Mouse (Mus musculus) embryonic facial prominence, embryonic 12.5 days (tissue): ENCODE data around the gene 4930412O13Rik. TPM values are rescaled to one million over a fixed set of nuclear protein-coding genes. Genes with fewer than 3 reads are reported as not detected.
A peak's percentile ranks its signal among the peaks of the same experiment; 100 is the strongest.

Experiments
- ATAC-seq: fragments of 200-750 bp; cut with Nextera tagmentation; 2 replicates; pipeline ENCODE4 v1.8.0; 2017; ENCODE audit not compliant: insufficient number of reproducible peaks, insufficient read depth, low FRiP score, low TSS enrichment
- H3K27ac ChIP-seq: fragments of 300-500 bp; sonication (generic); 2 replicates; pipeline ENCODE4 v1.5.1; 2016; ENCODE audit warnings: mild to moderate bottlenecking
- H3K27me3 ChIP-seq: fragments of 300-500 bp; sonication (generic); 2 replicates; pipeline ENCODE4 v1.6.1; 2016; ENCODE audit warnings: mild to moderate bottlenecking, moderate library complexity
- H3K36me3 ChIP-seq: fragments of 300-500 bp; sonication (generic); 2 replicates; pipeline ENCODE4 v1.6.1; 2016; ENCODE audit warnings: mild to moderate bottlenecking
- H3K4me1 ChIP-seq: fragments of 300-500 bp; sonication (generic); 2 replicates; pipeline ENCODE4 v1.6.1; 2016
- H3K4me2 ChIP-seq: fragments of 300-500 bp; sonication (generic); replicated peaks from 2 replicates; pipeline ENCODE4 v1.6.1; 2016; ENCODE audit warnings: mild to moderate bottlenecking, moderate library complexity
- H3K4me3 ChIP-seq: fragments of 300-500 bp; sonication (generic); 2 replicates; pipeline ENCODE4 v1.5.1; 2016; ENCODE audit warnings: mild to moderate bottlenecking
- H3K9ac ChIP-seq: fragments of 300-500 bp; sonication (generic); 2 replicates; pipeline ENCODE4 v1.6.1; 2016; ENCODE audit warnings: mild to moderate bottlenecking, moderate library complexity
- H3K9me3 ChIP-seq: fragments of 300-500 bp; sonication (generic); 2 replicates; pipeline ENCODE4 v1.6.1; 2016; ENCODE audit warnings: mild to moderate bottlenecking, moderate library complexity
- WGBS: fragments of 180-500 bp; shearing (Covaris S2); methylation state at CpG from one replicate; pipeline ENCODE4 v1.1.7; 2016; 5-methylcytosine and 5-hydroxymethylcytosine counted together
- polyA plus RNA-seq: library from polyadenylated mRNA; unstranded; fragments of >200 nt; fragmentation: Nextera tagmentation; extraction: Ambion mirVana; gene quantifications from 2 replicates; pipeline ENCODE4 v1.2.1, GENCODE M21; 2016

The 4930412O13Rik gene
- polyA plus RNA-seq, 1 experiment from 2014 or later, result 1.8 TPM

DNA sequence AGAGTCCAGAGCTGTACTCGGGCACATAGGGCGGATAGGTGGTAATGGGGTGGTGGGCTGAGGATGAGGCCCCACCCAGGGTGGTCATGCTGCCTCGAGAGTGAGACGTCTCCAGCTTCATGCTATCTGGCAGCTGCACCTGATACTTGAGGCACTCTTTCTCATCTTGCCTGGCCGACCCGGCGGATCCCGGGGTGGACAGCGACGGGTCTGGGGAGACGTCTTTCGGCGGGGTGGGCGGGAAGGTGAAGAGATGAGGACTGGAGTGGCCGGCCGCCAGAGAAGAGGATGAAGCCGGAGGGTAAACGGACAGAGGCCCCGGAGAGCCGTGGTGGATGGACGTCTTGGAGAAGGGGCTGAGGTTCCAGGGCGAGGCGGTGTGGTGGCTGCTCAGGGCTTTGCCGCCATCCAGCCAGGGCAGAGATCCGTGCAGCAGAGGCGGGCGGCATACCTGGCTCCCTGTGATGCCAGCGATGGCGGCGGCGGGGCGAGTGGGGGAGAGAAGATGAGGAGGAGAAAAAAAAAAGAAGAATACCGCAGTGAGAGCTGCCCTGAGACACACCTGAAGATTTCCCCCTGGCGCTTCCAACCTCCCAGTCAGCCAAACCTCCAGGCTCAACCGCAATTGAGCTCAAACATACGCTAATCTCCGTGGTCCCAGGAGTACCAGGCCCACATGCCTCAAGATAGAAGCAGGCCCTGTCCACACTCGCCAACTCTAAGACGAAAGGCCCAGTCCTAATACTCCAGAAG is 6.4 kb upstream of the 4930412O13Rik start:
- Histone ChIP-seq H3K9ac (peak overlapping the region; percentile 38), H3K4me1 (peaks cover 27% of the 10 kb centered on the region; the same call in 1 of the 2 replicates), H3K9me3 (no peaks in the 10 kb centered on the region), H3K27me3 (peaks cover 41% of the 10 kb centered on the region), H3K27ac (no peak overlapping the region; the same call in 1 of the 2 replicates), H3K4me2 (peak overlapping the region; percentile 85), H3K4me3 (peak overlapping the region; percentile 49), H3K36me3 (no peaks in the 10 kb centered on the region)
- ATAC-seq, result no peak
- 5% methylated on average over 37 of the region's 39 CpGs for WGBS

DNA sequence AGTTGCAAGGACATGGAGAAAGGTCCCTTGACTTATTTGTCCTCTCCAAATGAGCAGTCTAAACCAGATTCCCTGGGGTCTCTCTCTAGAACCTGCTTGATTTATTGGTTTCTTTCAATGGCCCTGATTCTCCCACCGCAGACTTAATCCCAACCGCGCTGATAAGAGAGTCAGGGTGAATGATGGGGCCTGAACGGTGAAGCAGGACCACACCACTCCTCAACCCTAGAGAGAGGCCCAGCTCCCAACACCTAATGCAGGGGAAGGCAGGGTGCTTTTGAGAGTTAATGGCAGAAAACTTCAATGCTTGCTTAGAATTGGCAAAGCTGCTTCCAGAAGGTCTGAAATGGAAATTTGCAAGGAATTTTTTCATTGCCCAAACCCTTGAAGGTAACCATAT is 5.8 kb upstream of the 4930412O13Rik start:
- Histone ChIP-seq H3K9me3 (no peaks in the 10 kb centered on the region), H3K4me2 (peak overlapping the region; percentile 85), H3K36me3 (no peaks in the 10 kb centered on the region), H3K9ac (0 out of 2 replicates have a peak overlapping the region, but pooled peaks have one; percentile 38), H3K4me3 (peak overlapping the region; percentile 49), H3K27ac (no peak overlapping the region), H3K27me3 (peaks cover 40% of the 10 kb centered on the region), H3K4me1 (peaks cover 27% of the 10 kb centered on the region; the same call in 1 of the 2 replicates)
- WGBS, result 5% methylated on average over 4 of the region's 4 CpGs
- no peak for ATAC-seq

DNA sequence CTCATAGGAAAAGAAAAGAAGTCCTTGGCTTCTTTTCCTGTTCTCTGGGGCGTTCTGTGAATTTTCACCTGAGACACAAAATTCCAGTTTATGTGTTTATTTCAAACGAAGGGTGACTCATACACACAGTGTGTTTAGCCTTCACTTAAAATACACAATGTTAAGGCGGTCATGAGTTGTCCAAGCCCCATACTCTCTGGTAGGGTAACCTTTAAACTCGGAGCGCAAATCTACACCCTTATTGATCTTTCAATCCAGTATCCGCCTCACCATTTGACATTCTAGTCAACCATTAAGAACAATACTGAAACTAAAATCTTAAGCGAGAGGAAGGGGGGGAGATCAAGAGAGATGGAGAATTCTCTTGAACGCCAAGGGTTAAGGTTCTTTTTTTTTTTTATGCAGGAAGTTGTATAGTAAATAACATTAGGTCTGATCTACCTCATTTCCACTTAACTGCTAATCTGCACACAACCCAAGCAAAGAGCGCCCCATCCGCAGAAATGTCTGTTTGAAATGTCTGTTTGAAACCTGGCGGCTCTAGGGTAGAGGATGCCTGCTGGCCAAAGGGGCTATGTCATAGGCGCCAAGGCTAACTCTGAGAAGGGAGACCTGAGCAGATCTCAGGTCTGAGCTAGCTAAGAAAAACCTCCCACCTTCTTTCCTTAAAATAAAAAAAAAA is 5.2 kb upstream of the 4930412O13Rik start:
- H3K9ac ChIP-seq, result 0 out of 2 replicates have a peak overlapping the region, but pooled peaks have one; percentile 38
- H3K36me3 ChIP-seq, result no peaks in the 10 kb centered on the region
- H3K9me3 ChIP-seq, result no peaks in the 10 kb centered on the region
- H3K27me3 ChIP-seq, result peaks cover 40% of the 10 kb centered on the region
- peak overlapping the region; percentile 85 for H3K4me2 ChIP-seq
- H3K4me1 ChIP-seq, result peaks cover 27% of the 10 kb centered on the region
- 9% methylated on average over 12 of the region's 12 CpGs for WGBS
- H3K4me3 ChIP-seq, result peak overlapping the region; percentile 49
- no peak for ATAC-seq
- H3K27ac ChIP-seq, result no peak overlapping the region

DNA sequence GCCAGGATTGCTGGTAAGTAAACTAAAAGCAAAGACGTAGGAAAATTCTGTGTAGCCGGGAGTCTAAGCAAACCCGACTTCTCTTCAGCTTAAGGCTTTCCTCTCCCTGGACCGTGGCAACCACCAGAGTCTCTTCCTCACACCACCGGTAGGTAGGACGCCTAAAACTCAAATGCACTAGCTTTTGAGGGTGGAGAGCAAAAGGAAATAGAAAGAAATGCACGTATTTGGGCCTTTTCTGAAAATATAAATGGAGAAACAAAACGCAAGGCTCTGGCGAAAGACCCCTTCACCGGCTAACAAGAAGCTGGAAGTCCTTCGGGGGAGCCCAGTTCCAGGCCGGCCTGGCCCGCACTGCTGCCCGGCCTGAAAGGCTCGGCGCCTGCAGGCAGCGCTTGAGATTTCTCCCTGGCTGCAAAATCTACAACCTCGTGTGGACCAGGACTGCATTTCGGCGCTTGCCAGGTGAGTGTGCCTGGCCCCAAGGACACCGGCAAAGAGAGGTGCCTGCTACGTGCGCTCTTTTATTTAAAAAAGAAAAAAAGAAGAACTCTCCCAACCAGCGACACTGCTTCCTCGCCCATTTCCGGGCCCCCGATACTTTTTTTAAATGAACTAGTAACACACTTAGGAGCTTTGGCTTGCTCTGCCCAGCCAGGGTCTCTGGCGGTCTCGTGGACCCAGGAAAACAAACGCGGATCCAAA is 4.3 kb upstream of the 4930412O13Rik start:
- Histone ChIP-seq H3K4me3 (peak overlapping the region; percentile 49), H3K27me3 (peaks cover 37% of the 10 kb centered on the region), H3K36me3 (no peaks in the 10 kb centered on the region), H3K4me1 (peaks cover 33% of the 10 kb centered on the region), H3K9me3 (no peaks in the 10 kb centered on the region), H3K27ac (peak overlapping the region; percentile 77; the same call in 1 of the 2 replicates), H3K4me2 (peak overlapping the region; percentile 85), H3K9ac (peak overlapping the region; percentile 55)
- 2% methylated on average over 31 of the region's 31 CpGs for WGBS
- ATAC-seq, result no peak

DNA sequence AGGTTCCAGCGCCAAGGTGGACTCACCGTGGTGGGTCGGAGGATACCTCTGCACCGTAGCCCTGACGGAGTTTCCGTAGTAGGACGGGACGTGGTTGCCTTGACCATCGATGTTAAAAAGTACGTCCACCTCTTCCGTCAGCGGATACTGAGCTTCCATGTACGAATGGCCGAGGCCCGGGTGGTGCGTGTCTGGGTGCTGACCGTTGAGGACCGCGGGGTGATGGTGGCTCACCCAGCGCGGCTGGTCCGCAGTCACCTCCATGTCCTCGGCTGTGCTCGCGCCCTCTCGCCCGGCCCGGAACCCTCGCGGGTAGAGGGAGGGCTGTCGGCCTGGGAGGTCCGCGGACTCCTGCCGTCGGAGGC is 3.7 kb upstream of the 4930412O13Rik start:
- Histone ChIP-seq H3K27ac (peak overlapping the region; percentile 77), H3K9ac (peak overlapping the region; percentile 55)

DNA sequence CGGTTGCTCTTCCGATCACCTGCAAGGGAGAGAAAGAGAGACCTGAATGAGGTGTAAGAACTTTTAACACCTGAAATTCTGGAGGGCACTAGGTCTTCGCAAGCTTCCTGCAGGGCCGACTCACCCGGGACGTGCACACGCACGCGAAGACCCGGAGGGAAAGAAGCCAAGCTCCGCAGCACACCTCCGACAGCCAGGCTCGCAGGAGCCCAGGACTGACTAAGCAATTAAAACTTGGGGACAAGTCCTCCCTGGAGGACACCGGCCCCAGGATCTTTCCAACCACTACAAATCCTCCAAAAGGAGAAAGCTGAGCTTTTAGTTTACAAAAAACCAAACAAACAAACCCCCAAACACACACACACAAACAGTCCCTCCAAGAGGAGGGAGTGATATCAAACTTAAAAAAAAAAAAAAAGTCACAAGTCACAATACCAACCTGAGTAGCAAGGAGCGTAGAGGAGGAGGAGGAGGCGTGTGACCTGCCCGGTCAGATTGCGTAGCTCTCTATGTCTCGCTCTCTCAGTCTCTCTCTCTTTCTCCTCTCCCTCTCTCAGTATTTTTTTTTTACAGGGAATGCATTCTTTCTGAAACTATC is 3.0 kb upstream of the 4930412O13Rik start:
- ATAC-seq, result no peak
- peaks cover 36% of the 10 kb centered on the region for H3K4me1 ChIP-seq
- H3K27ac ChIP-seq, result peak overlapping the region; percentile 72
- peak overlapping the region; percentile 85 for H3K4me2 ChIP-seq
- peak overlapping the region; percentile 49 for H3K4me3 ChIP-seq
- WGBS, result under 1% methylated on average over 19 of the region's 19 CpGs
- H3K27me3 ChIP-seq, result peaks cover 42% of the 10 kb centered on the region
- peak overlapping the region; percentile 49 for H3K9ac ChIP-seq
- H3K36me3 ChIP-seq, result no peaks in the 10 kb centered on the region
- H3K9me3 ChIP-seq, result no peaks in the 10 kb centered on the region

More for the DNA sequence above, 3.7 kb upstream of the 4930412O13Rik start:
- peak overlapping the region; percentile 49 for H3K4me3 ChIP-seq
- no peaks in the 10 kb centered on the region for H3K36me3 ChIP-seq
- H3K4me1 ChIP-seq, result peaks cover 37% of the 10 kb centered on the region
- H3K9me3 ChIP-seq, result no peaks in the 10 kb centered on the region
- ATAC-seq, result no peak
- peaks cover 41% of the 10 kb centered on the region for H3K27me3 ChIP-seq
- peak overlapping the region; percentile 85 for H3K4me2 ChIP-seq
- 1% methylated on average over 35 of the region's 35 CpGs for WGBS

DNA sequence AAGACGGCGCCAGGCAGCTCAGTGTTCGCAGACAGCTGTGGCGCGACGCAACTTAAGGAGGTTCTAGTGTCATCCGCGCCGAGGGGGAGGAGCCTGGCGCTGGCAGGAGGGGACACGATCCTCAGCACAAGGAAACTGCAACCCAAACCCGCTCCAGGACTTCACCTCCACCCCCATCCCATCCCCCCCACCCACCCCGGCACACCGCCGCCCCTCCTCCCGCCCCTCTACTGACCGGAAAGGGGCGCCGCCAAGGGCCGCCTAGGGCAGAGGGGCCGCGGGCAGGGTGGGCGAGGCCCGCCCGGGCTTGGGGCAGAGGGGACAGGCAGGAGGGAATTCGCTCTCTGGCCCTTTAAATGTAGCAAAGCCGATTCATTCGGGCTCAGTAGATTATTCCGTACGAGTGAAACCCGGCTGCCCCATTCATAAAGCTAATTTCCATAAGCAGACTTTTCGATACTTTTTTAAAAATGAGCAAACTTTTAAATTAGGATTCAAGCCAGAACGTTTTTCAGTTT is 2.4 kb upstream of the 4930412O13Rik start:
- H3K9ac ChIP-seq, result peak overlapping the region; percentile 55
- H3K4me2 ChIP-seq, result peak overlapping the region; percentile 85
- H3K36me3 ChIP-seq, result no peaks in the 10 kb centered on the region
- peaks cover 43% of the 10 kb centered on the region for H3K27me3 ChIP-seq
- no peaks in the 10 kb centered on the region for H3K9me3 ChIP-seq
- WGBS, result under 1% methylated on average over 31 of the region's 33 CpGs
- peak overlapping the region; percentile 49 for H3K4me3 ChIP-seq
- peak; percentile 20; the same call in 1 of the 2 replicates for ATAC-seq
- peak overlapping the region; percentile 77 for H3K27ac ChIP-seq
- H3K4me1 ChIP-seq, result peaks cover 31% of the 10 kb centered on the region

DNA sequence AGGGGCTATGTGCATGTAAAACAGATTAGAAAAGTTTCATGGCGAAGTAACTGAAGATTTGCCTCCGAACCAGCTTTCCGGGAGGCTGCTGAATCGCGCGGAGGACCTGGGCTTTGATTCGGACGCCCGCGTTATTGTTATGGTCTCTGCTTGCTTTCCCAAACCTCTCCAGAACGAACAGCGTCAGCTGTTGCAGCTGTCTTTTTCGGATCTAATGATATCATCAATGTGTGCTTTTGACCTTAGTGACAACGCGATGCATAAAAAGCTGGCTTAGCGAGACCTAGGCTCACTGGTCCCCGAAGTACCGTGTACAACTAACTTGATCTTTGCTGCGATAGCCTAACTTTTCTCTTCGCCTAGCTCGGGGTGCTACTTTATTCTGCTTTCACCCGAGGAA is 2.0 kb upstream of the 4930412O13Rik start:
- Histone ChIP-seq H3K36me3 (no peaks in the 10 kb centered on the region), H3K4me1 (peaks cover 31% of the 10 kb centered on the region), H3K27ac (peak overlapping the region; percentile 46; the same call in 1 of the 2 replicates), H3K9me3 (no peaks in the 10 kb centered on the region), H3K27me3 (peaks cover 42% of the 10 kb centered on the region), H3K4me3 (peak overlapping the region; percentile 49), H3K9ac (peak overlapping the region; percentile 55; the same call in 1 of the 2 replicates), H3K4me2 (peak overlapping the region; percentile 85)
- WGBS, result under 1% methylated on average over 22 of the region's 22 CpGs
- ATAC-seq, result peak; percentile 1; the same call in 1 of the 2 replicates

DNA sequence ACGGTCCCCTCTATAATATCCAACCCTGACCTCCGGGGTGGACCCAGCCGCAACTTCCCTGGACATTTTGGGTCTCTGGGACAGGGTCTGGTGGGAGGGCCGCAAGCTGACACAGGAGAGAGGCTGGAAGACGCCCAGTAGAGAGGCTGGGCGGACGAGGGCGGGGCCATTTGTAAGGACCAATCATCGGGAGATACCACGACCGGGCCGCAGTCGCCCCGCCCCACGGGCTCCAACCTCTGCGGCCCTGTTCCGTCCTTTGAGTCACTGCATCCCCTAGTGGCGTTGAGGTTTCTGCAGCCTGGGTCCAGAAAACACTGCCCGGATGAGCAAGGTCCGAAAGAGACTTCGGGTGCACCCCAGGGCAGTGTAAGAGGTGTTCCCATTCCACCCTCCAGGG is 1.6 kb upstream of the 4930412O13Rik start:
- Histone ChIP-seq H3K4me3 (peak overlapping the region; percentile 49), H3K9me3 (no peaks in the 10 kb centered on the region), H3K27me3 (peaks cover 41% of the 10 kb centered on the region), H3K4me2 (peak overlapping the region; percentile 85), H3K4me1 (peaks cover 31% of the 10 kb centered on the region), H3K36me3 (no peaks in the 10 kb centered on the region), H3K9ac (0 out of 2 replicates have a peak overlapping the region, but pooled peaks have one; percentile 55), H3K27ac (peak overlapping the region; percentile 46; the same call in 1 of the 2 replicates)
- ATAC-seq, result peak; percentile 88
- WGBS, result under 1% methylated on average over 21 of the region's 21 CpGs

DNA sequence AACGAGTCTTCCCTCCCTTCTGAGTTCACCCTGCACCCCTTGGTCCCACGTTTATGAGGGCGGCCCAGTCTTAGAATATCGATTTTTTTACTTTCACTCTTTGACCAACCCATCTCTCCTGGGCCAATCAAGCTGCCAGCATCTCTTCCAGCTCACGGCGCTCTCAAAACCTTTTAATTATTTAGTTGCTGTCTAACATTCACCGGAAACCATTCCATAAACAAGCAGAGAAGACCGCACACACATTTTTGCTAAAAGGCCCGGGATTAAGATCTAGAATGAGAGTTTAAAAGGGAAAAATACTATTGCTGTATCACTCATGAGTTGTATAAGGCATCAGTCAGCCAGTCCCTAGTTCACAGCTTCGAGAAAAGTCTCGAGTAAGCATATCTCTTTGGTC is 781 bp upstream of the 4930412O13Rik start:
- WGBS, result 2% methylated on average over 11 of the region's 11 CpGs
- Histone ChIP-seq H3K9ac (no peak overlapping the region), H3K4me3 (no peak overlapping the region), H3K4me1 (peaks cover 26% of the 10 kb centered on the region), H3K27me3 (peaks cover 40% of the 10 kb centered on the region), H3K36me3 (no peaks in the 10 kb centered on the region), H3K4me2 (peak overlapping the region; percentile 85), H3K27ac (no peak overlapping the region), H3K9me3 (no peaks in the 10 kb centered on the region)
- ATAC-seq, result no peak

DNA sequence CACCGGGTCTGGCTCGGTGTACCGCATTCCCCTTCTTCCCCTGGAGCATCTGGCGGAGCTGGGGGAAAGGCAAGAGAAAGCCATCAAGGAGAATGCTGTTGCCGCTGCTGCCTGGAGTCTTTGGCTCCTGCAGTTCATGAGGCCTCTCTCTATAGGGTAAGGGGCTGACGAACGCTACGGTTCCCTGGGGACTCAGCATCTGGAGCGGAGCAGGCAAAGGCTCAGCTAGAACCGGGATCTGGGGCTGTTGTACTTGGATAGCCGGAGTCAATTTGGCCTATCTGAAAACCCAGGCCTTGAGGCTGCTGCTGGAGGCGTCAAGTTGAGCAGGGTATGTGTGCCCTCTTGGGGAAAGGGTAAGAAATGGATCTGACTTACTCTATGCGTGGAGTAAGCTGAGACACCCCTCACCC is 565 bp downstream of the 4930412O13Rik start:
- peak overlapping the region; percentile 85 for H3K4me2 ChIP-seq
- ATAC-seq, result 0 out of 2 replicates have a peak, but pooled peaks have one; percentile 1
- peak overlapping the region; percentile 46 for H3K9ac ChIP-seq
- no peaks in the 10 kb centered on the region for H3K9me3 ChIP-seq
- peaks cover 48% of the 10 kb centered on the region for H3K27me3 ChIP-seq
- H3K27ac ChIP-seq, result peak overlapping the region; percentile 66
- peaks cover 26% of the 10 kb centered on the region for H3K4me1 ChIP-seq
- H3K36me3 ChIP-seq, result no peaks in the 10 kb centered on the region
- peak overlapping the region; percentile 37 for H3K4me3 ChIP-seq
- WGBS, result under 1% methylated on average over 12 of the region's 13 CpGs
